Mouse (Mus musculus) gonadal fat pad, adult 2 months (tissue): ENCODE data around the gene Prkg1. TPM values are rescaled to one million over a fixed set of nuclear protein-coding genes. Genes with fewer than 3 reads are reported as not detected.
"Not testable (repeated sequence)": the region's sequence is repeated elsewhere in the genome, so short reads cannot be mapped to it uniquely, and the experiment has no call there.

ENCODE experiments used
- DNase-seq: peaks from one replicate; pipeline ENCODE4 v3.0.0-alpha.2; 2012; ENCODE audit warnings: low read depth
- polyA plus RNA-seq: library from polyadenylated mRNA; depleted of rRNA; stranded (reverse); fragments of >200 nt; gene quantifications from 2 replicates; pipeline ENCODE4 v1.2.3, GENCODE M21; 2012

Gene Prkg1
- polyA plus RNA-seq, 1 experiment: 2.2 TPM

DNA sequence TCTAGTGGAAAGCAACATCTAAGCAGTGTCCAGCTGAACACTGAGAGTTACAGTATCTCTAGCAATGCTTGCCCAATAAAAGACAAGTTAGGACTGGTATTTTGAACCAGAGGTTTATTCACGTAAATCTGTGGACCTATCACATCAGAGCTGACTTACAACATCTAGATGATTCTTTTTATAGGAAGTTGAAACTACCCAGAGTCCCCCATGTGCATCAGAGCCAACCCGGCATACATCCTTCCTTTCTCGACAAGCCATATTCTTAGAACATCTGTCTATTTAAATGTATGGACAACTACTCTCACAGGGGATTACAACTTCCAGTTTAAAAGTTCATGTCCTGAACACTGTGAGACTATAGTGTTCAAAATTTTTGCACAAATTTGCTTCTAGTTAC is 460.1 kb downstream of the Prkg1 start:
- no peak for DNase-seq

DNA sequence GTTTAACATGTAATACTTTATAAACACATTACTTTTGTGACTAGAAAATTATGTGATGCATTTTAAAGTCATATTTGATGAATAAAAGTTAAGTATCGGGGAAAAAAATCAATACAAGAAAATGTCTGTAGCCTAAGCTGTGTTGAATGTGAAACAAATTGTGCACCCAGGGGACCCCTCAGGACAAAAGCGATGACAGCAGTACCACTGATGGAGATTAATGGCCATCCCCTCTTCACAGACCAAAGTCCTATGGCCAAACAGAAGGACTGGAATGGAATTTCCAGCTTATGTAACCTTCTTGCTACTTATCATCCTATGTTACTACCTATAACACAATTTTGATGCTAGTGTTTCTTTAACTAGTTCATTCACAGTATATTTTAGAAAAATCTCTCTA is 473.6 kb downstream of the Prkg1 start:
- DNase-seq: no peak

DNA sequence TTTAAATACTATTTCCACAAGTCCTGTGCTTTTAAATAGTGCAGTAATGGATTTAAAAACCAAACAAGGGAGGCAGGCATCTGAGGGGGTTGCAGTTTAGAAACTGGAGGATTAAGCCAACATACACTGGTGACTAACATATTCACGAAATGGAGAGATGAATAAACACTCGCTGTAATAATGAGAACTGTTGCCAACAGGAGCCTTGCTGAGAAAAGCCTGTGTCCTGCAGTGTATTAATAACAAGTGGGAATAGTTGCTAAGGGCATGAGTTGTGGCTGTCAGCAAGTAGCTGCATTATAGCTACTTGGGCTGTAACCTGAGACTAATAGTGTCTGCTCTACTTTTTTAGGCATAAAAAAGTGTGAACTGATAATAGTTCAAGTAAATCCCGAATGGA is 480.3 kb downstream of the Prkg1 start:
- no peak for DNase-seq

DNA sequence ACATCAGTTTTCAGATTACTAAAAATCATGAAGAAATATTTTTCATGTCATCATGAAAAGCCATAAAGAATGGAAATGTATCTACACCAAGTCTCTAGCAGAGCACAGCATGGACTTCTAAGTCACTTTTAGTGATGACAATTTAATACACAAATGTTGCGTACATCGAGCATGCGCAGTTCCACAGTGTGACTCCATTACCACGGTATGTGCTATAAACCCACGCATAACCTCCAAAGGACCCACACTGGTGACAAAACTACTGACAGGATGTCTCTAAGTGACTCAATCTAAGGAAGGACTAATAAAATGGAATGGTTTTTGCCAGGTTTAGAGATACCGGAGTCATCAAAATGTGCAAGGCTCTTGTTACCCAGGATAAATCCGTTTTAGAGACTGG is 480.7 kb downstream of the Prkg1 start:
- DNase-seq: no peak

DNA sequence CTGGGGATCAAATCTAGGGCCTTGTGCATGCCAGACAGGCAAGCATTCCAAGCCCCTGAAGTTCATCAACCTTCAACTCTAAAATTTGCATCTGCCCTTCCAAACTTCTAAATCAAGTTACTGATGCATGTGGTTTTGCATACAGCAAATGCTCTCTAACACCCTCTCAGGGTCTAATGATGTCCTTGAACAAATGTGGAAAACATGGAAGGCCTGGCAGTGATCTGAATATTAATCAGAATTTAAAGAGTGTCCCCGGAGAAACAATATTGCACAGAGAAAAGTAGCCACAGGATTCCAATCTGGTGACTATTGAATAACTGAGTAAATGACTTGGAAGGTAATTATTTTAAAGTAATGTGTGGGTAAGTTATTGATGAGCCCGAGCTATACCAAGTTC is 481.2 kb downstream of the Prkg1 start:
- no peak for DNase-seq

DNA sequence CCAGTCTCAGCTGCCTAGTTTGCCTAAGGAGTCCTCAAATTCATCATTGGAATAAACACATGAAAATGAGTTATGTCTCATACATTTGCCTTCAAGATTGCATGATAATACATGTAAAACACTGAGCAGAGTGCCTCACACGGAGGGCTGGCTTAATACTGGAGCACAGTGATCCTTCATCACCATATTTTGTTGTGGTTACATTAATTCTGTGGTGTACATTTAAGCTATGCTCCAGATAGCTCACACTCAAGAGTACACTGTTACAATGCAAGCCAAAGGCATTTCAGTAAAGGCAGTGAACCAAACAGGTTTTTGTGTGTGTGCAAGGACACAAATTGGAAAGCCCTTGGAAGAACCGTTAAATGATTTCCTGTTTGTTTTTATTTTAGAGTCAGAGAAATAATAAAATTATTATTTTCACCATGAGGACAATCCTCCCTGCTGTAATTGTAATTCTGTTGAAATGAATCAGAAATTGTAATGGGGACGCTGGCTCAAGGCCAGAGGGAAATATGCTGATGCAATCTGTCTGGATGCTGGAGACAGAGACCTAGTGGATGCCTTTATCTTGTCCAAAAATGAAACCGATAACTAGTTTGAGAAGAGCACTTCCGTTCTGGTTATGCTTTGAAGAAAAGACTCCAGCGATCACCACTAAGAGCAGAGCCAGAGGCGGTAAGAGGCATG is 484.9 kb downstream of the Prkg1 start:
- no peak for DNase-seq

DNA sequence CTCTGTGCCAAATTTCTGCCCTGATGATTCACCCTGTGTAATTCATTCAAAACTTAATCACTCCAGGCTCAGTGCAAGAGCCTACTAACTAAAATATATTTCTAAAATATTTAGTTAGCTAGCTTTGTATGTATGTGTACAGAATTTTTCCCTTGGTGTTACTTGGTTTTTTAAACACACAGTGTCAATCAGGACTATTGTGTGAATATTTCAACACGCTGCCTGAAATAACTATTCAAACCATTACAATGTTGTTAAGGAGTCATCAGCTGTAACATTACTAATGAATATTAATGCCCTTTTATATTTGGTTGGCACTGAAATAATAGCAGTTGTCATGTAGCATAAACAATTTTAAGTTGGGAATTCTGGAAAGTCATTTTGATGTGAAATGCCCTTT is 502.4 kb downstream of the Prkg1 start:
- DNase-seq: no peak

DNA sequence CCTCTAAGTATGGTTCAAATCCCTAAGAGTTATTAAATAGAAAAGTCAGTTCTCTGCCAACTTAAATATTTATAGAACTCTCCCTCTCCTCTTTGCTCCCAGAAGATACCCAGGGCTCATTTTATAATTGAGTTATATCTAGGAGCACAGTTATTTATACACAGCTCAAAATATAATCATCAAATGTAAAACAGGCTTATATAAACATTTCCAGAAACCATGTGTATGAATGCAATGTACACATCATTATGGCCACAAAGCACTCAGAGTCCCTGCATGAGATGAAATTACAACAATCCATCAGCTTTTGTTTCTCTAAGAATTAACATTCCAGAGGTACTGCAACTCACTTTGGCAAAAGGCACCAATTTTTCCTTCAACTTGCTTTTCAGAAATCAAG is 504.3 kb downstream of the Prkg1 start:
- no peak for DNase-seq

DNA sequence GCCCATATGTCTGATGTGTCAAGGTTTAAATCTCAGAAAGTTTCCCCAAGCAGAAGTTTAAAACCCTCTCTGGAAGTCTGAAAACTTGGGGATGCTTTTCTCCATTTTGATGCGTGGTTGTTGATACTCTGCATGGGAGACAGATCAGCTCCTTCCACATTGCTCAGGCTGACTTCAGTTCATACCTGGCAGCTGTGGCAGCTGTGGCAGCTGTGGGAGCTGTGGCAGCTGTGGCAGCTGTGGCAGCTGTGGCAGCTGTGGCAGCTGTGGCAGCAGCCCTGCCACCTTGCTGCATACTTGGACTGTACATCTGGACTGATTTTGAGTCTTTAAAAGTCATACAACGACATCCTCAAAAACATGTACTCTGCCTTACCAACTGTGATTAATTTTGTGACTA is 509.1 kb downstream of the Prkg1 start:
- no peak for DNase-seq

DNA sequence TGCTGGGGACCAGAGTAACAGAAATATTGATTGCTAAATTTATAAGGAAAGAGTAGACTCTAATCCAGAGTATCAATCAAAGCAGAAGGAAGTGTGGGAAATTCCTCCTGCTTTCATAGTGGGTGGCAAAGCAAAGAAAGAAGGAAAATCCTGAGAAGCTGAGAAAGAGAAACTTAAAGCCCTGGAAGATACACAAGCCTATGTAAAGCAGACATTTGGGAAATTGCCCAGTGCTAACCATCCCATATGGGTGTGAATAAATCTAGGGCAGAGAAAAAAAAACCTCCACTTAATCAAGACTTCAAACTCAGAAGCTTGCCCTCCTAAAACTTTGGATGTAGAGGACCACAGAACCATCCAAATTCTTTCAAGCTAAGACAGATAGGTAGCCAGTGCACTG is 532.4 kb downstream of the Prkg1 start:
- DNase-seq: no peak

DNA sequence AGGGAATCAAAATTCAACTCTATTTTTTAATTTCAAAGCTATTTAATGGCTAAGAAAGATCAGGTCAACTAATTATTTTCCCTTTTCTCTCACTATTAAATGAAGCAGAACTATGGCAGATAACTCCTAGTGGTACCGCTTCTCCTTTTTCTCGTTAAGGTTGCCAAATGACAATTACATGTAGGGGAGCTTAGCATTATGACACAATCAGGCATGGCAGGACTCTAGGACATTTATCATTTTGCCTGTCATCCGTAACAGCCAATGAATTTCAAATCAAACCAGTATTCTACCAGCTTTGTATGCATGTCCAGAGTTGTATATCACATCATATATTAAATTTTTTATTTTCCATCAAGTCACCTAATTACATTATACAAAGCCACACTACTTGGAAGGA is 536.4 kb downstream of the Prkg1 start:
- no peak for DNase-seq

DNA sequence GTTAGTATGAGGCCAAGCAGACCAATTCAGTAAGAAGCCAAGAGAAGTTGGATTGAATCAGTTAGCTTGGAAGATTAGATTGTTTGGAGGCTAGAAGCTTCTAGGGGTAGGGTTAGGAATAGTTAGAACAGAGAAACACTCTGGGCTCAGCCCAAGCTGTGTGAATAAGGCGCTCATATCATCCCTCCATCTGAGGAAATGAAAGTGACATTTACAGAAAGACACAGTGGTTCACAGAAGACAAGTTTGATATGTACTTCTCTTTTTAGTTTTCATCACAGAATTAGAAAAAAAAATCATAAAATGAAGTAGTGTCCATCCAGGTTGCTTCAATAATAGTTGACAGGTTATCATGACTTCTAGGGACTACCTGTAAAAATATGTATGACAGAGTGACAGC is 541.4 kb downstream of the Prkg1 start:
- no peak for DNase-seq

DNA sequence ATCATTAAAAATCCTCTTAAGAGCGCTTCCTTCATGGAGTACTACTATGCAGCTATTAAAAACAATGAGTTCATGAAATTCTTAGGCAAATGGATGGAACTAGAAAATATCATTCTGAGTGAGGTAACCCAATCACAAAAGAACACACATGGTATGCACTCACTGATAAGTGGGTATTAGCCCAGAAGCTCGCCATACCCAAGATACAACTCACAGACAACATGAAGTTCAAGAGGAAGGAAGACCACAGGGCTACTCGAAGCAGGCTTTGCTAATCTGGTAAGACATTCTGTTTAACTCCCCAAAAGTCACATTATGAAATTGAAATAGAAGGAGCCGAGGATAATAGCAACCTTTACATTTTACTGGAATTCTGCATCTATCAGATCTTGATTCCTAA is 545.6 kb downstream of the Prkg1 start:
- not testable (repeated sequence) for DNase-seq

DNA sequence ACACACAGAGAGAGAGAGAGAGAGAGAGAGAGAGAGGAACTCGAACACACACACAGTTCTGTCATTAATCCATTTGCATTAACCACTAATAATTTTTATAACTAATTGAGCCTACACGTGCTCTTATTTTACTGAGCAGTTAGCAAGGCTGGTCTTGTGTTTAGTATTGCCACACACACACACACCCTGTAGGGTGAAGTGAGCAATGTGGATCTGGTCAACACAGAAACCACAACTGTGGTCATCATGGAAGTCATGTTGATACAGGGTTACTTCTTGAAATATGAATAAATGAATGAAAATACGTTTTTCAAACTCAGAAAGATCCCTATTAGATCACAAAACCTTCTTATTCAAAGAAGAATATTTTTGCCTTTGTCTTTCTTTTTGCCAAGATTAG is 554.0 kb downstream of the Prkg1 start:
- DNase-seq: no peak

DNA sequence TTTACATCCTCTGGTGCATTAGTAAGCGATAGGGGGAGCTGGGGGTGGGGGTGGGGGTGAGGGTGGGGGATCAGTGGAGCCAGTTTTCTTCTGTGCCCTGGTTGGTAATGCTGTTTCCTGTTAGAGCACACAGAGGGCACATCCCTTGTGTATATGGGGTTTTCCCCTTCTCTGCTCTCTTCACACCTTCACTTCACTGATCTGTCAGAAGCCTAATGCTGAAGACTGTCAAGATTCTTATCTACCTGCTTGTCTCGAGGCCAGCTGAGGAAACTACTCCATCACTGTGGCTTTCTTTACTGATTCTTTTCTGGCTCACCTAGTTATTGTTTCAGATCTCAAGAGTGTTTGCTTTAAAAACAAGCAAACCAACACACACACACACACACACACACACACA is 554.4 kb downstream of the Prkg1 start:
- DNase-seq: no peak

DNA sequence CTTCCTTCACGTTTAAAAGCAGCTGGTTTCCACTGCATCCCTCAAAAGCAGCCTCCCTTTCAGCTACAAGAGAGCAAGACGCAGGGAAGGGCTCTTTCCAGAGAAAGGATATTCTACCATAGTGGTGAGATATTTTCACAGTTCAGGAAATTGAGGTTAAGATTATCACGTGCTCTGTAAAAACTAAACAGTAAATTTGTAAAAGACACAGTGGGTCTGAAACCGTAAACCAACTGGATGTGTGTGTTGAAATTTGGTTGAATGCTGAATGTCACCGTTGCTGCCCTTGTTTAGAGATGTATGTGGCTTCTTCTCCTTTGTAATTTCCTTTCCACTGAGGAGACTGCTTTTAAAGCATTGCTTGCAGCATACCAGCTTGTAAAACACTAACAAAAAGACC is 565.2 kb downstream of the Prkg1 start:
- DNase-seq: no peak

DNA sequence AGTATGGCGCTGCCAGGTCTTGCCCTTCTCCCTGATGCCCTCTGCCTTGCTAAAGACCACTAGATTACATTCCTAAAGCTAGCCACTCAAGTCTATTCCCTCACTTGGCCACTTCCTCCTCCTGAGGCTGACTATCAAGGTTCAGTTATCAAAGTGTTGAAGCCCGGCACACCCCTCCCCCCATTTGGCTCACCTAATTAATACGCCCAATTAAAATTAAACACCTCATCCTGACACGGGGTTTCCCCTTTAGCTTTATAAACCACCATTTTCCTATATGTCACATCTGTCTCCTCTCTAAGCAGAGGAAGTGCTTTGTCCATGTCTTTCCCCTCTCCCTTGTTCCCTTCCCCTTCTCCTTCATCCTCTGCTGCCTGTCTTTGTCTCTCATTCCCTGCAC is 566.4 kb downstream of the Prkg1 start:
- no peak for DNase-seq

DNA sequence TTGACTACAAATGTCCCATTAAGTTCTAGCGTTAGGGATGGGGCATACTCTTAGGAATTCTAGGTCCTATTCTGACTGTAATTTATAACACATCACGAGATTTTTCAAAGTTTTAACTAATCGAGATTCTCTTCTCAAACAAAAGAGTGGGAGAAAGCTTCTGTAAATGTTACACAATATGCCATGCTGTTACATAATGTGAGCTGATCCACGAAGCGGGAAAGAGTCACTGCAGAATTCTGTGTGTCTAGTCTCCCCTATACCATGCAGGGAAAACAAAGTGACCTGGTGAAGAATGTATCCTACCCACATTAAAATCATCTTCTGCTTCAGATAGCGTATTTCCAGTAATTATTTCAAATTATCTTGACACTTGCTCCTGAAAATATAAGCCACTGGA is 567.8 kb downstream of the Prkg1 start:
- DNase-seq: no peak

DNA sequence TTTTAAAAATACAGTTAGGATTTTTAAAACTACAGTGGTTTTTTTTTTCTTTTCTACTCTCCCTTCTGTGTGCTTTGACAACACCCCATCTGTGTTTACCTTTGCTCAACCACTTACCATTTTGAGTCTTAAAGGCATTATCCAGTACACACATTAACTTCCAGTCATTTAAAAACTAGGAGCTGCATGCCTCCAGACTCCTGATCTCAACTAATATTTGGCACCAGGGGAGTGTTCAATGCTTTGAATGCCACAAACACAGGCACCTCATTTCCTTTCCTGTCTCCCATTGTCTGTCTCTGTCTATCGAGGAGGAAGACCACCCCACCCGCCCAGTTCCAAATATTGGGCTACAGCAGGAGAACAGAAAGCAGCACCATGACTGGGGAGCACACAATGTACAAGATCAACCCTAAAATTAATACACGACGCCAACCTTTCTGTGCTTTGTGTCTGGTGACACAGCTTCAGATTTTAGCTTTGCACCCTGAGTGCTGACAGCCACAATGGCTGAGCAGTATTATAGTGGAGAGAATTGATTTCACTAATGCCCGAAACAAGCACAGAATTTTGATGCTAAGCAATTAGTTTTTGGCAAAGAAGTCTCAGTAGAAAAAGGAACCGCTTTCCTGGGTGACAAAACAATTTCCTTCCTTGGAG is 576.1 kb downstream of the Prkg1 start:
- no peak for DNase-seq

DNA sequence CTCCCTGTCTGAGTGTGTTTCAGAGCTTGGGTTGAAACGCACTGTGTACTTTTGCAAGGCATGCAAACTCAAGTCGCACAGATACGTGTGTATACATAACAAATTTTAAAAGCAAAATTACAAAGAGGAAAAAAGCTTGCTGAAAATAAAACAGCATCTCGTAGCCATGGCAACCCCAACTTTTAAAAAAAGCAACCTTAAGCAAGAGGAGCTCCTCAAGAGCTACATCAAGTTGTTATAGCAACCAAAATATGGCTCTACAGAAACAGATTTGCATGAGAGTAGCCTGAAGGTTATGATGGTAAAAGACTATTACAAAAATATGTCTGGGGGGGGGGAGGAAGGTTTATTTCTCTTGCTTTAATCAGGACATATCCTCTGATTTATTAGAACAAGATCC is 584.1 kb downstream of the Prkg1 start:
- no peak for DNase-seq

DNA sequence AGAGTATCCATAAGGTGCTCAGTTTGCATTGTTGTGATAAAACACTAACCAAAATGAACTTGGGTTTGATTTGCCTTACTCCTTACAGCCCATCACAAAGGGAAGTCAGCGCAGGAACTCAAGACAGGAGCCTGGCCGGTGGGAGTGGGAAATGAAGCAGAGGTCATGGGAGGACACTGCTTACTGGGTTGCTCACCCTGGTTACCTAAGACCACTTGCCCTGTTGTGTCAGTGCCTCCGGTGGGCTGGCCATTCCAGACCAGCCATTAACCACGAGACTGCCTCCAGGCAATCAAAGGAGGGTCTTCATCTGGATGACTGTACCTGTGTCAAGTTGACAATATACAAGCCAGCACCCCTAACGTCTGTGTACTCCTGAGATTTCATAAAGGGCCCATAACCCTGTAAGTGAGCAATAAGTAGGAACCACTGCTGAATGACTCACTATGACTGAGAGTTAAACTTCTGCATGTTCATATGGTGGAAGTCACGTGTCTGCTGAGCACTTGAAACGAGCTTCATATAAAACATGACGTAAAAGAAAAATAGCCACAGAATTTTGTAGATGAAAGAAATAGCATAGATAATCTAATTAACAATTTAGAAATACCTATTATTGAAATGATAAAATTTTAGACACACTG is 587.4 kb downstream of the Prkg1 start:
- DNase-seq: no peak

DNA sequence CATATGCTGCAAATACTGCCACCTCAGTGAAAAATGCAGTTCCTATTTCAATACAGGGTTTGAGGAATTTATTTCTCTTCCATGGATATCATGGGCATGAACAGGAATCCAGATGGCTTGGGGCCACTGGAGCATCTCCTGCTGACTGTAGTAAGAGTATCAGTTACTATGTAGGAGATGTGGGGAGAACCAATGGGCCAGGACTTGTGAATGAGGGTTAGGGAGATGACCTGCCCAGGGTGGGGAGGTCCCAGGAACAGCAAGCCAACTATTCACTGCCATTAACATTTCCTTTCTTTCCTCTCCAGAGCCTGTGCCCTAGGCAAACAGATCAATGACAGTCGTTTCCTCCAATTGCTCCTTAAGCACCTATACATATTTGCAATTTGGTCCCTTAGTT is 593.8 kb downstream of the Prkg1 start:
- no peak for DNase-seq

DNA sequence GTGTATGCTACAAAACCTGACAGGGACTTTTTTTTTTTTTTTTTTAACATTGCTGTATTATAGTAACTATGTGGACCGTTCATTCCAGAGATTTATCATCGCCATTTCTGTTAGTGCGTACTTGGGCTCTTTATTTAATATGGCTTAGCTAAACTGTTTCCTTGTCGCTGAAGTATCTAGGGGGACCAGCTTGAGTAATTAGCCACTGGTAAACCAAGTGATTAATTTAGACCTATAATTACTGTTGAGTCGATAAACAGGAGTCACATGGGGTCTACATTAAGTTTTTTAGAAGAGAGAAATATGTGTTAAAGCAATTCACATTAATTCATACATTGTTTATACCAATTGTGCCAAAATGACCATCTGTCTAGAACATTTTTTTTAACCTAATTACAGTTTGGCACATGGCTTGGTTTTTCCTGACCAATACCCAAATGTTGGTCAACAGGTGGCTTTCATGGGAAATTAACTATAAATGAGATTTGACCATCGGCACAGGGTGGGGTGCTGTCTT is 605.8 kb downstream of the Prkg1 start:
- DNase-seq: no peak
